Mouse (Mus musculus) CH12.LX (cell line): ENCODE data around the gene Trp53i13.

ENCODE experiments used
- CTCF ChIP-seq, 2 experiments: IDR thresholded peaks in 1 of 2; conservative IDR thresholded peaks in 1 of 2; 2 replicates each; pipeline ENCODE4 v1.5.1; 2011 to 2012; ENCODE audit warnings: low read depth in 2 of 2, low read length in 2 of 2, improper control_type of control experiment in 1 of 2, inconsistent platforms in 1 of 2, mild to moderate bottlenecking in 1 of 2, moderate library complexity in 1 of 2
- EP300 ChIP-seq: IDR thresholded peaks from 2 replicates; pipeline ENCODE4 v1.6.1; 2011; ENCODE audit warnings: low read length, improper control_type of control experiment
- MAX ChIP-seq: IDR thresholded peaks from 2 replicates; pipeline ENCODE4 v1.6.1; 2011; ENCODE audit warnings: low read length, improper control_type of control experiment
- POLR2A ChIP-seq: IDR thresholded peaks from 2 replicates; pipeline ENCODE4 v1.6.1; 2011; ENCODE audit warnings: low read depth, mild to moderate bottlenecking, improper control_type of control experiment, low read length
- RAD21 ChIP-seq: IDR thresholded peaks from 2 replicates; pipeline ENCODE4 v1.6.1; 2011; ENCODE audit warnings: low read depth, mild to moderate bottlenecking, low read length, improper control_type of control experiment, moderate library complexity
- TBP ChIP-seq: conservative IDR thresholded peaks from 2 replicates; pipeline ENCODE4 v1.6.1; 2011; ENCODE audit warnings: low read depth, low read length, improper control_type of control experiment
- USF1 ChIP-seq: IDR thresholded peaks from 2 replicates; pipeline ENCODE4 v1.6.1; 2014; ENCODE audit warnings: low read depth, mild to moderate bottlenecking, inconsistent platforms, low read length, improper control_type of control experiment
- USF2 ChIP-seq: conservative IDR thresholded peaks from 2 replicates; pipeline ENCODE4 v1.6.1; 2011; ENCODE audit warnings: low read depth, low read length, improper control_type of control experiment

GRCm38 (mm10) chr11:77468397-77468796 is 47.4 kb downstream of the Trp53i13 start:
- TF ChIP-seq CTCF (conservative IDR thresholded peaks at IDR 0.05 in 1 of 2, IDR thresholded peaks at IDR 0.05 in 1 of 2; ENCODE audit: low read depth in 2 of 2, low read length in 2 of 2) (no peak), TBP (no peak), USF2 (no peak), MAX (no peak), USF1 (no peak), EP300 (no peak), RAD21 (no peak), POLR2A (no peak)
